Mouse (Mus musculus): Measurements from ENCODE around the gene Pkp3.

DNA sequence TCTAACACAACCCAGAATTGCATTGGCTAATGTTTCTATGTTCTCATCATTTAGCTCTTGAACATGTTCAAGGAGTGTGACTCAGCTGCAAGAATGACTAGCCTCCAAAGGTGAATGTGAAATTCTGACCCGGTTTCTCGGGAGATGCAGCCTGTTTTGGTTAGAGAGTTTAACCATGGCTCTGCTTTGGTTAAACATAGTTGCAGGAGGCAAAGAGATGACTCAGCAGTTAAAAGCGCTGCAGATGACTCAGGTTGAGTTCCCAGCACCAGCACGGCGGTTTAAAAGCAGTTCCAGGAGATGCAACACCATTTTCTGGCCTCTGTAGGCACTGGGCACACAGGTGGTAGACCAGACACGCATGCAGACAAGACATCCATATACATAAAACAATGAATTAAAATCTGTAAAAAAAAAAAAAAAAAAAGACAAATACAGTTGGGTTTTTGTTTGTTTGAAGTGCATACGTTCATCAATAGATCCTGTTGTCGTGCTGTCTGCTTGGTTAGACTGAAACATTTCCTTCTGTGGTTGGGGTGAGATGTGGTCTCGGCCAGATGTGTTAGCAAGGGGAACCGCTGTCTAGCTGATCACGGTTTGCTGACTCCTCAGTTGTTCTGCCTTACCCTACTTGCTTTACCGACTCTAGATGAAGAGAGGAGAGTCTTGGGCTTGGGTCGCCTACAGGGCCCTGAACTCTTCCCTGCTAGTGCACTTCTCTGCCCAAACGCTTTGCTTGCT, 19.2 kb upstream of the Pkp3 start:
- TF ChIP-seq CTCF (IDR thresholded peaks at IDR 0.05; ENCODE audit: control insufficient read depth, insufficient read depth, insufficient read length) (no peak), USF1 (IDR thresholded peaks at IDR 0.05; ENCODE audit: low read depth) (no peak), CEBPB (IDR thresholded peaks at IDR 0.05; ENCODE audit: low read depth) (no peak)
